Mouse (Mus musculus) limb, embryonic 13.5 days (tissue): ENCODE results near the gene Olfr805. TPM values are rescaled to one million over a fixed set of nuclear protein-coding genes. Genes with fewer than 3 reads are reported as not detected.

ENCODE experiments used
- ATAC-seq: fragments of 200-750 bp; cut with Nextera tagmentation; 2 replicates; pipeline ENCODE4 v1.8.0; 2017; ENCODE audit warnings: low read depth, moderate number of reproducible peaks, moderate TSS enrichment; ENCODE audit not compliant: low FRiP score
- H3K27ac ChIP-seq: fragments of 300-500 bp; sonication (generic); 2 replicates; pipeline ENCODE4 v1.5.1; 2015; ENCODE audit warnings: inconsistent platforms, mild to moderate bottlenecking, moderate library complexity
- H3K27me3 ChIP-seq: fragments of 300-500 bp; sonication (generic); 2 replicates; pipeline ENCODE4 v1.6.1; 2015; ENCODE audit warnings: mild to moderate bottlenecking, inconsistent platforms
- H3K36me3 ChIP-seq: fragments of 300-500 bp; sonication (generic); 2 replicates; pipeline ENCODE4 v1.6.1; 2015; ENCODE audit warnings: inconsistent platforms, mild to moderate bottlenecking, moderate library complexity
- H3K4me1 ChIP-seq: fragments of 300-500 bp; sonication (generic); 2 replicates; pipeline ENCODE4 v1.6.1; 2015; ENCODE audit warnings: inconsistent platforms
- H3K4me2 ChIP-seq: fragments of 300-500 bp; sonication (generic); replicated peaks from 2 replicates; pipeline ENCODE4 v1.6.1; 2015; ENCODE audit warnings: inconsistent platforms, mild to moderate bottlenecking, moderate library complexity
- H3K4me3 ChIP-seq: fragments of 300-500 bp; sonication (generic); 2 replicates; pipeline ENCODE4 v1.5.1; 2015; ENCODE audit warnings: moderate library complexity, mild to moderate bottlenecking, inconsistent platforms
- H3K9ac ChIP-seq: fragments of 300-500 bp; sonication (generic); 2 replicates; pipeline ENCODE4 v1.6.1; 2015; ENCODE audit warnings: mild to moderate bottlenecking, inconsistent platforms
- H3K9me3 ChIP-seq: fragments of 300-500 bp; sonication (generic); 2 replicates; pipeline ENCODE4 v1.6.1; 2016; ENCODE audit warnings: inconsistent platforms
- WGBS: fragments of 180-500 bp; shearing (Covaris S2); methylation state at CpG from one replicate; pipeline ENCODE4 v1.1.7; 2015; 5-methylcytosine and 5-hydroxymethylcytosine counted together
- microRNA-seq: library from miRNA; unstranded; fragments of <30 nt; microRNA quantifications from one replicate; pipeline ENCODE4, GENCODE M21; 2016
- polyA plus RNA-seq: library from polyadenylated mRNA; unstranded; fragments of >200 nt; fragmentation: Nextera tagmentation; extraction: Ambion mirVana; gene quantifications from 2 replicates; pipeline ENCODE4 v1.2.1, GENCODE M21; 2015

Gene Olfr805
- polyA plus RNA-seq = not detected in 2 replicates

GRCm38 (mm10) chr10:129729275-129729674, at the start of gene Olfr805:
Gene Olfr805 (minus strand): TSS chr10:129729375.
- Histone ChIP-seq H3K4me1 (no peaks in the 10 kb centered on the region), H3K36me3 (no peaks in the 10 kb centered on the region), H3K4me2 (no peak within 1 kb of the TSS), H3K4me3 (no peak within 1 kb of the TSS), H3K27ac (no peak within 1 kb of the TSS), H3K9ac (no peak within 1 kb of the TSS), H3K27me3 (no peaks in the 10 kb centered on the region), H3K9me3 (no peaks in the 10 kb centered on the region)
- no peak for ATAC-seq
- 96% methylated on average over 2 of the region's 2 CpGs for WGBS

- no peaks in the 10 kb centered on the region for H3K27me3 ChIP-seq
- H3K27ac ChIP-seq = no peak overlapping the region
- ATAC-seq = no peak
- H3K9me3 ChIP-seq = no peaks in the 10 kb centered on the region
- no peaks in the 10 kb centered on the region for H3K36me3 ChIP-seq
- no peak overlapping the region for H3K4me3 ChIP-seq
- H3K4me1 ChIP-seq = no peaks in the 10 kb centered on the region
- H3K4me2 ChIP-seq = no peak overlapping the region
- H3K9ac ChIP-seq = no peak overlapping the region
These were observed 48.9 kb upstream of the Olfr805 start for GRCm38 (mm10) chr10:129778123-129778522.

GRCm38 (mm10) chr10:129774338-129774737, 45.2 kb upstream of the Olfr805 start, which contains the start of gene Olfr809:
Gene Olfr809 (plus strand): TSS chr10:129774638.
- Histone ChIP-seq H3K27ac (no peak within 1 kb of the TSS), H3K27me3 (no peaks in the 10 kb centered on the region), H3K9me3 (no peaks in the 10 kb centered on the region), H3K9ac (no peak within 1 kb of the TSS), H3K36me3 (no peaks in the 10 kb centered on the region), H3K4me1 (no peaks in the 10 kb centered on the region), H3K4me2 (no peak within 1 kb of the TSS), H3K4me3 (no peak within 1 kb of the TSS)
- ATAC-seq = no peak

GRCm38 (mm10) chr10:129765182-129765581, 36.0 kb upstream of the Olfr805 start, which contains the start of gene Olfr808:
Gene Olfr808 (plus strand): TSS chr10:129765482.
- Histone ChIP-seq H3K4me1 (no peaks in the 10 kb centered on the region), H3K9me3 (no peaks in the 10 kb centered on the region), H3K4me2 (no peak within 1 kb of the TSS), H3K9ac (no peak within 1 kb of the TSS), H3K36me3 (no peaks in the 10 kb centered on the region), H3K27ac (no peak within 1 kb of the TSS), H3K27me3 (no peaks in the 10 kb centered on the region), H3K4me3 (no peak within 1 kb of the TSS)
- WGBS = 91% methylated on average over 1 of the region's 1 CpGs
- ATAC-seq = no peak

- Histone ChIP-seq H3K4me1 (no peaks in the 10 kb centered on the region), H3K4me2 (no peak within 1 kb of the TSS), H3K36me3 (no peaks in the 10 kb centered on the region), H3K27ac (no peak within 1 kb of the TSS), H3K9ac (no peak within 1 kb of the TSS), H3K27me3 (no peaks in the 10 kb centered on the region), H3K9me3 (no peaks in the 10 kb centered on the region), H3K4me3 (no peak within 1 kb of the TSS)
- WGBS = 90% methylated on average over 1 of the region's 1 CpGs
- ATAC-seq = no peak
These were observed 28.5 kb upstream of the Olfr805 start, which contains the start of gene Olfr807 for GRCm38 (mm10) chr10:129757693-129758092. Gene Olfr807 (minus strand): TSS chr10:129757793.

GRCm38 (mm10) chr10:129741821-129742220, 12.6 kb upstream of the Olfr805 start, which contains the start of gene Olfr806:
Gene Olfr806 (minus strand): TSS chr10:129741921.
- H3K36me3 ChIP-seq = no peaks in the 10 kb centered on the region
- H3K4me2 ChIP-seq = no peak within 1 kb of the TSS
- H3K27me3 ChIP-seq = no peaks in the 10 kb centered on the region
- no peak within 1 kb of the TSS for H3K27ac ChIP-seq
- H3K4me3 ChIP-seq = no peak within 1 kb of the TSS
- H3K9ac ChIP-seq = no peak within 1 kb of the TSS
- no peaks in the 10 kb centered on the region for H3K9me3 ChIP-seq
- H3K4me1 ChIP-seq = no peaks in the 10 kb centered on the region
- no peak for ATAC-seq

GRCm38 (mm10) chr10:129702910-129703309, 26.3 kb downstream of the Olfr805 start, which contains the start of gene Olfr804:
Gene Olfr804 (plus strand): TSS chr10:129703210.
- no peaks in the 10 kb centered on the region for H3K36me3 ChIP-seq
- ATAC-seq = no peak
- H3K4me3 ChIP-seq = no peak within 1 kb of the TSS
- no peaks in the 10 kb centered on the region for H3K4me1 ChIP-seq
- H3K9ac ChIP-seq = no peak within 1 kb of the TSS
- H3K9me3 ChIP-seq = no peaks in the 10 kb centered on the region
- H3K27ac ChIP-seq = no peak within 1 kb of the TSS
- H3K4me2 ChIP-seq = no peak within 1 kb of the TSS
- no peaks in the 10 kb centered on the region for H3K27me3 ChIP-seq

GRCm38 (mm10) chr10:129694186-129694585, 35.0 kb downstream of the Olfr805 start, which contains the start of gene Olfr803:
Gene Olfr803 (minus strand): TSS chr10:129694286.
- Histone ChIP-seq H3K9ac (no peak within 1 kb of the TSS), H3K9me3 (no peaks in the 10 kb centered on the region; the same call in 1 of the 2 replicates), H3K4me1 (no peaks in the 10 kb centered on the region), H3K36me3 (no peaks in the 10 kb centered on the region), H3K4me2 (no peak within 1 kb of the TSS), H3K4me3 (no peak within 1 kb of the TSS), H3K27me3 (no peaks in the 10 kb centered on the region), H3K27ac (no peak within 1 kb of the TSS)
- no peak for ATAC-seq
- 74% methylated on average over 2 of the region's 2 CpGs for WGBS

GRCm38 (mm10) chr10:129688069-129688468, 41.1 kb downstream of the Olfr805 start, which contains the start of gene Olfr802:
Gene Olfr802 (minus strand): TSS chr10:129688169.
- WGBS = 67% methylated on average over 1 of the region's 1 CpGs
- no peak within 1 kb of the TSS for H3K4me3 ChIP-seq
- H3K4me2 ChIP-seq = no peak within 1 kb of the TSS
- no peaks in the 10 kb centered on the region for H3K9me3 ChIP-seq
- H3K9ac ChIP-seq = no peak within 1 kb of the TSS
- H3K36me3 ChIP-seq = no peaks in the 10 kb centered on the region
- no peak for ATAC-seq
- no peak within 1 kb of the TSS for H3K27ac ChIP-seq
- no peaks in the 10 kb centered on the region for H3K27me3 ChIP-seq
- H3K4me1 ChIP-seq = no peaks in the 10 kb centered on the region

- no peak for ATAC-seq
- H3K27me3 ChIP-seq = no peaks in the 10 kb centered on the region
- 80% methylated on average over 1 of the region's 1 CpGs for WGBS
- no peak within 1 kb of the TSS for H3K4me3 ChIP-seq
- no peaks in the 10 kb centered on the region for H3K4me1 ChIP-seq
- H3K4me2 ChIP-seq = no peak within 1 kb of the TSS
- no peak within 1 kb of the TSS for H3K9ac ChIP-seq
- H3K9me3 ChIP-seq = no peaks in the 10 kb centered on the region
- H3K36me3 ChIP-seq = no peaks in the 10 kb centered on the region
- no peak within 1 kb of the TSS for H3K27ac ChIP-seq
These were observed 55.4 kb downstream of the Olfr805 start, which contains the start of gene Olfr801 for GRCm38 (mm10) chr10:129673765-129674164. Gene Olfr801 (minus strand): TSS chr10:129673865.

Small RNAs within 50 kb of the gene (microRNA-seq; reads per million reads assigned to microRNA genes)
- gene Gm24485 = not detected

Other genes starting within 250 kb of the Olfr805 start
- gene Olfr789, start 244.6 kb downstream of the Olfr805 start, polyA plus RNA-seq = not detected in 2 replicates
- not detected in 2 replicates for gene Olfr790, start 230.9 kb downstream of the Olfr805 start, polyA plus RNA-seq
- not detected in 2 replicates for gene Olfr791, start 207.6 kb downstream of the Olfr805 start, polyA plus RNA-seq
- not detected in 2 replicates for gene Olfr792, start 190.2 kb downstream of the Olfr805 start, polyA plus RNA-seq
- gene Olfr794, start 161.7 kb downstream of the Olfr805 start, polyA plus RNA-seq = not detected in 2 replicates
- not detected in 2 replicates for gene Olfr796, start 116.8 kb downstream of the Olfr805 start, polyA plus RNA-seq
- not detected in 2 replicates for gene Olfr798, start 101.4 kb downstream of the Olfr805 start, polyA plus RNA-seq
- not detected in 2 replicates for gene Olfr799, start 91.9 kb downstream of the Olfr805 start, polyA plus RNA-seq
- not detected in 2 replicates for gene Olfr800, start 71.7 kb downstream of the Olfr805 start, polyA plus RNA-seq
- not detected in 2 replicates for gene Olfr801, start 55.5 kb downstream of the Olfr805 start, polyA plus RNA-seq
- gene Olfr802, start 41.2 kb downstream of the Olfr805 start, polyA plus RNA-seq = not detected in 2 replicates
- gene Olfr803, start 35.1 kb downstream of the Olfr805 start, polyA plus RNA-seq = not detected in 2 replicates
- gene Olfr804, start 26.2 kb downstream of the Olfr805 start, polyA plus RNA-seq = not detected in 2 replicates
- gene Olfr806, start 12.5 kb upstream of the Olfr805 start, polyA plus RNA-seq = not detected in 2 replicates
- gene Olfr807, start 28.4 kb upstream of the Olfr805 start, polyA plus RNA-seq = not detected in 2 replicates
- not detected in 2 replicates for gene Olfr808, start 36.1 kb upstream of the Olfr805 start, polyA plus RNA-seq
- gene Olfr809, start 45.3 kb upstream of the Olfr805 start, polyA plus RNA-seq = not detected in 2 replicates
- not detected in 2 replicates for gene Olfr810, start 65.5 kb upstream of the Olfr805 start, polyA plus RNA-seq
- gene Olfr811, start 75.0 kb upstream of the Olfr805 start, polyA plus RNA-seq = not detected in 2 replicates
- not detected in 2 replicates for gene Olfr812, start 116.7 kb upstream of the Olfr805 start, polyA plus RNA-seq
- gene Olfr813, start 126.0 kb upstream of the Olfr805 start, polyA plus RNA-seq = not detected in 2 replicates
- gene Olfr814, start 150.5 kb upstream of the Olfr805 start, polyA plus RNA-seq = not detected in 2 replicates
- gene Olfr815, start 176.5 kb upstream of the Olfr805 start, polyA plus RNA-seq = not detected in 2 replicates
- not detected in 2 replicates for gene Olfr816, start 186.2 kb upstream of the Olfr805 start, polyA plus RNA-seq
- gene Olfr818, start 219.7 kb upstream of the Olfr805 start, polyA plus RNA-seq = not detected in 2 replicates
- gene Olfr819, start 237.9 kb upstream of the Olfr805 start, polyA plus RNA-seq = not detected in 2 replicates
- gene Olfr247, start 246.8 kb upstream of the Olfr805 start, polyA plus RNA-seq = not detected in 2 replicates